Mouse (Mus musculus): ENCODE data around the gene Ropn1.

- TF ChIP-seq CTCF (IDR thresholded peaks at IDR 0.05; ENCODE audit: borderline replicate concordance, control insufficient read depth, extremely low read depth, insufficient read depth, low read length, poor library complexity) (no peak), POLR2A (IDR thresholded peaks at IDR 0.05; ENCODE audit: control insufficient read depth, extremely low read depth, insufficient read depth, low read length, poor library complexity) (no peak)
Measured at GRCm38 (mm10) chr16:34605679-34606078, 44.0 kb upstream of the Ropn1 start.
